8 mouse cellular contexts compared by ENCODE assay signal in genomic region chr7:80864831-80865230, GRCm38 (mm10). TPM values are rescaled to one million over a fixed set of nuclear protein-coding genes. Genes with fewer than 3 reads are reported as not detected.
A peak's percentile ranks its signal among the peaks of the same experiment; 100 is the strongest.
DNase-seq lines count a peak whose midpoint lies in the region; ATAC-seq and TF ChIP-seq lines count a peak whose summit lies in the region.

No protein-coding gene starts in this region.

- ATAC-seq in heart, embryonic 13.5 days (ENCODE audit: extremely low read depth, insufficient number of reproducible peaks, low FRiP score, low TSS enrichment): no peak
- no peak for ATAC-seq in lung, embryonic 15.5 days (ENCODE audit: borderline replicate concordance, extremely low read depth, low FRiP score, low TSS enrichment)

- TF ChIP-seq CTCF in left cerebral cortex, adult 2 months (IDR thresholded peaks at IDR 0.05): no peak

- intact Hi-C loops in left cerebral cortex, adult 2 months (cut with DNase I): no loop called here

- no peak overlapping the region for H3K4me3 ChIP-seq in left cerebral cortex, adult 2 months
- H3K4me3 ChIP-seq in heart, embryonic 13.5 days: no peak overlapping the region
- H3K4me3 ChIP-seq in lung, embryonic 15.5 days: no peak overlapping the region
- H3K4me3 ChIP-seq in midbrain, embryonic 10.5 days: no peak overlapping the region

- no peaks in the 10 kb centered on the region; the same call in 1 of the 2 replicates for H3K9me3 ChIP-seq in heart, embryonic 13.5 days
- H3K9me3 ChIP-seq in lung, embryonic 15.5 days: no peaks in the 10 kb centered on the region
- H3K9me3 ChIP-seq in midbrain, embryonic 10.5 days (replicated peaks): no peaks in the 10 kb centered on the region

- no peaks in the 10 kb centered on the region for H3K27me3 ChIP-seq in heart, embryonic 13.5 days (replicated peaks)
- no peaks in the 10 kb centered on the region for H3K27me3 ChIP-seq in lung, embryonic 15.5 days
- no peaks in the 10 kb centered on the region for H3K27me3 ChIP-seq in midbrain, embryonic 10.5 days (ENCODE audit: low read depth, poor library complexity, severe bottlenecking)

- H3K9ac ChIP-seq in heart, embryonic 13.5 days: no peak overlapping the region
- H3K9ac ChIP-seq in lung, embryonic 15.5 days: no peak overlapping the region

- 54% methylated on average over 8 of the region's 8 CpGs for WGBS in heart, embryonic 13.5 days
- WGBS in lung, embryonic 15.5 days: 63% methylated on average over 8 of the region's 8 CpGs
- 83% methylated on average over 8 of the region's 8 CpGs for WGBS in midbrain, embryonic 10.5 days

- peak overlapping the region; percentile 79; the same call in 1 of the 2 replicates for H3K27ac ChIP-seq in left cerebral cortex, adult 2 months
- H3K27ac ChIP-seq in heart, embryonic 13.5 days (replicated peaks): peak overlapping the region; percentile 73
- peak overlapping the region; percentile 62 for H3K27ac ChIP-seq in lung, embryonic 15.5 days
- H3K27ac ChIP-seq in midbrain, embryonic 10.5 days (replicated peaks): no peak overlapping the region

- peaks cover 58% of the 10 kb centered on the region for H3K4me1 ChIP-seq in heart, embryonic 13.5 days
- peaks cover 48% of the 10 kb centered on the region for H3K4me1 ChIP-seq in lung, embryonic 15.5 days
- peaks cover 29% of the 10 kb centered on the region for H3K4me1 ChIP-seq in midbrain, embryonic 10.5 days

- peaks cover 68% of the 10 kb centered on the region for H3K36me3 ChIP-seq in heart, embryonic 13.5 days
- peaks cover 36% of the 10 kb centered on the region for H3K36me3 ChIP-seq in lung, embryonic 15.5 days
- H3K36me3 ChIP-seq in midbrain, embryonic 10.5 days: peaks cover 69% of the 10 kb centered on the region

- no peak for DNase-seq in left cerebral cortex, adult 2 months (ENCODE audit: extremely low spot score in 1 of 2, low spot score in 2 of 2)
- no peak for DNase-seq in left cerebral cortex, adult 9 months (ENCODE audit: low spot score in 2 of 2)
- peak; percentile 72 to 87 for DNase-seq in thymus, adult 18-20 months
- DNase-seq in midbrain, embryonic 10.5 days (ENCODE audit: low spot score): no peak
- no peak for DNase-seq in embryo, embryonic 10 days (ENCODE audit: low spot score)
- DNase-seq in left cerebral cortex, adult 18-20 months (ENCODE audit: low spot score in 2 of 2): no peak

- H3K4me2 ChIP-seq in heart, embryonic 13.5 days: peak overlapping the region; percentile 26
- H3K4me2 ChIP-seq in lung, embryonic 15.5 days: 0 out of 2 replicates have a peak overlapping the region, but pooled peaks have one; percentile 5

RNA-seq across cellular contexts. Expression of gene Zscan2, which starts 4.1 kb away (rescaled TPM):
- 10 to 100 TPM; 15.9 to 16.5 TPM for total RNA-seq in left cerebral cortex, adult 2 months (2021)
- 1.9 TPM in 2 replicates for polyA plus RNA-seq in heart, embryonic 13.5 days (2015; fragmentation: Nextera tagmentation; extraction: Ambion mirVana)
- 2.7 and 2.9 TPM in 2 replicates for polyA plus RNA-seq in lung, embryonic 15.5 days (2015; fragmentation: Nextera tagmentation; extraction: Ambion mirVana)
- polyA plus RNA-seq in midbrain, embryonic 10.5 days (2016; fragmentation: Nextera tagmentation; extraction: Ambion mirVana): 2.5 and 2.9 TPM in 2 replicates
- 10 to 100 TPM; 15.9 to 17.0 TPM for total RNA-seq in left cerebral cortex, adult 18-20 months (2021)

RNA-seq across cellular contexts. Expression of gene Wdr73, which starts 36.2 kb away (rescaled TPM):
- 10 to 100 TPM; 23.3 to 25.6 TPM for total RNA-seq in left cerebral cortex, adult 2 months (2021)
- 15.6 and 18.9 TPM in 2 replicates for polyA plus RNA-seq in heart, embryonic 13.5 days (2015; fragmentation: Nextera tagmentation; extraction: Ambion mirVana)
- 36.9 and 37.1 TPM in 2 replicates for polyA plus RNA-seq in lung, embryonic 15.5 days (2015; fragmentation: Nextera tagmentation; extraction: Ambion mirVana)
- 48.0 and 50.2 TPM in 2 replicates for polyA plus RNA-seq in midbrain, embryonic 10.5 days (2016; fragmentation: Nextera tagmentation; extraction: Ambion mirVana)
- 10 to 100 TPM; 27.5 to 29.9 TPM for total RNA-seq in left cerebral cortex, adult 18-20 months (2021)

RNA-seq across cellular contexts. Expression of gene Iqgap1, which starts 39.1 kb away (rescaled TPM):
- 10 to 100 TPM; 26.0 to 27.3 TPM for total RNA-seq in left cerebral cortex, adult 2 months (2021)
- polyA plus RNA-seq in heart, embryonic 13.5 days (2015; fragmentation: Nextera tagmentation; extraction: Ambion mirVana): 28.0 and 28.9 TPM in 2 replicates
- 107 and 115 TPM in 2 replicates for polyA plus RNA-seq in lung, embryonic 15.5 days (2015; fragmentation: Nextera tagmentation; extraction: Ambion mirVana)
- 23.7 and 27.1 TPM in 2 replicates for polyA plus RNA-seq in midbrain, embryonic 10.5 days (2016; fragmentation: Nextera tagmentation; extraction: Ambion mirVana)
- total RNA-seq in left cerebral cortex, adult 18-20 months (2021): 10 to 100 TPM; 22.6 to 23.3 TPM

RNA-seq across cellular contexts. Expression of gene Nmb, which starts 40.0 kb away (rescaled TPM):
- total RNA-seq in left cerebral cortex, adult 2 months (2021): 1 to 10 TPM; 4.5 to 6.7 TPM
- polyA plus RNA-seq in heart, embryonic 13.5 days (2015; fragmentation: Nextera tagmentation; extraction: Ambion mirVana): 3.0 and 3.2 TPM in 2 replicates
- 7.3 and 8.9 TPM in 2 replicates for polyA plus RNA-seq in lung, embryonic 15.5 days (2015; fragmentation: Nextera tagmentation; extraction: Ambion mirVana)
- 7.0 and 7.4 TPM in 2 replicates for polyA plus RNA-seq in midbrain, embryonic 10.5 days (2016; fragmentation: Nextera tagmentation; extraction: Ambion mirVana)
- 1 to 10 TPM; 5.3 to 6.0 TPM for total RNA-seq in left cerebral cortex, adult 18-20 months (2021)

Comparison
In these comparisons a context has a peak if more than half of its experiments do, and no peak if none do; other contexts are left out.
1. DNase-seq: peak in thymus, adult 18-20 months (2 of 2); none in left cerebral cortex, adult 2 months (0 of 2), left cerebral cortex, adult 9 months (0 of 2), midbrain, embryonic 10.5 days (single experiment), embryo, embryonic 10 days (single experiment) and left cerebral cortex, adult 18-20 months (0 of 2).